Mouse (Mus musculus): ENCODE results near the gene Rhoj. TPM values are rescaled to one million over a fixed set of nuclear protein-coding genes. Genes with fewer than 3 reads are reported as not detected.

Rhoj gene
- polyA plus RNA-seq (2017; shearing (Covaris generic)): 0.40 TPM

GRCm38 (mm10) chr12:75307961-75308951 lies at the start of gene Rhoj:
Gene Rhoj, plus strand, starts transcription at chr12:75308322.

GRCm38 (mm10) chr12:75416681-75417080 lies 108.6 kb downstream of the Rhoj start, which contains the start of gene Gphb5:
Gene Gphb5, minus strand, starts transcription at chr12:75416781.

Other genes starting within 250 kb of the Rhoj start
- gene Kcnh5, start 131.0 kb upstream of the Rhoj start, polyA plus RNA-seq (2017; shearing (Covaris generic)): not detected
- gene Gphb5, start 108.5 kb downstream of the Rhoj start, polyA plus RNA-seq (2017; shearing (Covaris generic)): not detected